Mouse (Mus musculus) stomach, embryonic 14.5 days (tissue): ENCODE data around the gene Prrt1. TPM values are rescaled to one million over a fixed set of nuclear protein-coding genes. Genes with fewer than 3 reads are reported as not detected.

Experiments
- ATAC-seq: fragments of 200-750 bp; cut with Nextera tagmentation; 2 replicates; pipeline ENCODE4 v1.8.0; 2017; ENCODE audit warnings: low read depth, moderate TSS enrichment; ENCODE audit not compliant: insufficient number of reproducible peaks, insufficient read depth, low FRiP score
- H3K27ac ChIP-seq: fragments of 300-500 bp; sonication (generic); 2 replicates; pipeline ENCODE4 v1.5.1; 2014; ENCODE audit warnings: mild to moderate bottlenecking, low read length, moderate library complexity, mixed read lengths
- H3K27me3 ChIP-seq: fragments of 300-500 bp; sonication (generic); 2 replicates; pipeline ENCODE4 v1.6.1; 2014; ENCODE audit warnings: low read length, control low read depth, mixed read lengths; ENCODE audit not compliant: control insufficient read depth, insufficient read depth
- H3K36me3 ChIP-seq: fragments of 300-500 bp; sonication (generic); 2 replicates; pipeline ENCODE4 v1.6.1; 2014; ENCODE audit warnings: mild to moderate bottlenecking, control low read depth, low read length, moderate library complexity, mixed read lengths; ENCODE audit not compliant: control insufficient read depth, insufficient read depth
- H3K4me1 ChIP-seq: fragments of 300-500 bp; sonication (generic); 2 replicates; pipeline ENCODE4 v1.6.1; 2014; ENCODE audit warnings: low read length, control low read depth, mixed read lengths; ENCODE audit not compliant: control insufficient read depth, insufficient read depth
- H3K4me2 ChIP-seq: fragments of 300-500 bp; sonication (generic); replicated peaks from 2 replicates; pipeline ENCODE4 v1.6.1; 2014; ENCODE audit warnings: low read depth, low read length, control low read depth
- H3K4me3 ChIP-seq: fragments of 300-500 bp; sonication (generic); 2 replicates; pipeline ENCODE4 v1.5.1; 2014; ENCODE audit warnings: low read depth, low read length, control low read depth
- H3K9ac ChIP-seq: fragments of 300-500 bp; sonication (generic); replicated peaks from 2 replicates; pipeline ENCODE4 v1.6.1; 2014; ENCODE audit warnings: low read depth, mild to moderate bottlenecking, control low read depth, low read length, moderate library complexity, mixed read lengths
- H3K9me3 ChIP-seq: fragments of 300-500 bp; sonication (generic); 2 replicates; pipeline ENCODE4 v1.6.1; 2016; ENCODE audit warnings: low read depth, low read length, control low read depth; ENCODE audit not compliant: control insufficient read depth
- WGBS: fragments of 180-500 bp; shearing (Covaris S2); extraction: QIAGEN DNeasy Blood & Tissue Kit; methylation state at CpG from one replicate; pipeline ENCODE4 v1.1.7; 2014; 5-methylcytosine and 5-hydroxymethylcytosine counted together
- polyA plus RNA-seq: library from polyadenylated mRNA; unstranded; fragments of >200 nt; fragmentation: Nextera tagmentation; extraction: Ambion mirVana; gene quantifications from 2 replicates; pipeline ENCODE4 v1.2.1, GENCODE M21; 2014

Gene Prrt1
- polyA plus RNA-seq, 1 experiment from 2014 or later: 0.56 TPM

DNA sequence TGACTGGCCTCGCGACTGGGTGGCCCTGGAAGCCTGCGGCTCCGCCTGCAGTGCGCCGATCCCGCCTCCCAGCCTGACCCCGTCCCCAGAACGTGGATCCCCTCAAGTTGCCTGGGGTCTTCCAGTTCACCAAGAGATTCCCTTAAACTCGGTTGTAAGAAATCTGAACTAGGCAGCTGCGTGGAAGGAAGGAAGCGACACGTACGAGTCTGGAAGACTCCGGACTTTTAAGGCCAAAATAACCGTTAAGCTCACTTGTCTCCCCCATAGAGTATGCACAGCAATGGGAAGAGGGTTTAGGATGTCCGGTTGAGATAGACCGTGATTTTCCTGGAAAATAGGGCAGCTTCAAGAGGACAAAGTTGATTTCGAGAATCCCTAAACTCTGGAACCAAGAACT, 41.5 kb upstream of the Prrt1 start:
- Histone ChIP-seq H3K27me3 (no peaks in the 10 kb centered on the region), H3K36me3 (no peaks in the 10 kb centered on the region), H3K4me1 (peaks cover 39% of the 10 kb centered on the region), H3K4me3 (peak overlapping the region; percentile 71), H3K27ac (peak overlapping the region; percentile 96), H3K9ac (peak overlapping the region; percentile 79), H3K9me3 (no peaks in the 10 kb centered on the region), H3K4me2 (peak overlapping the region; percentile 94)
- ATAC-seq: no peak
- WGBS: 7% methylated on average over 19 of the region's 19 CpGs

DNA sequence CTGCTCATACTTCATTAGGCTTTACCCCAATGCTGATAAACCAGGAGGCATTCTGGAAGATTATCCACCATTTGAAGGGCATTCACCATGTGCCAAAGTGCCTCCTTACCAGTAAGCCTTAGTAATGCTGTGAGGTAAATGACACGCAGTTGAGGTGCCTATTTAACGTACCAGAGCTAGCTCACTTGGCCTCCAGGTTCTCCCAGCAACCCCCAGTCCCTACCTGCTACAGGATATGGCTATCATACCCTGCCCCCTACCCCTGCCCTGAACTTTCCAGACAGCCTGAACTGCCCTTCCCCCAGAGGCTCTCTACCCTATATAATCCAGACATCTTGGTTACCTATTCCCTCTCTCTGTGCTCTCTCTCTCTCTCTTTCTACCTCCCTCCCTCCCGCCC, 40.6 kb upstream of the Prrt1 start:
- H3K27me3 ChIP-seq: no peaks in the 10 kb centered on the region
- 59% methylated on average over 3 of the region's 3 CpGs for WGBS
- H3K36me3 ChIP-seq: no peaks in the 10 kb centered on the region
- H3K9ac ChIP-seq: no peak overlapping the region
- no peak overlapping the region for H3K4me3 ChIP-seq
- no peak for ATAC-seq
- H3K27ac ChIP-seq: no peak overlapping the region
- H3K9me3 ChIP-seq: no peaks in the 10 kb centered on the region
- peaks cover 41% of the 10 kb centered on the region for H3K4me1 ChIP-seq
- H3K4me2 ChIP-seq: no peak overlapping the region

- peak overlapping the region; percentile 88; the same call in 1 of the 2 replicates for H3K4me2 ChIP-seq
- no peak overlapping the region for H3K9ac ChIP-seq
- 48% methylated on average over 7 of the region's 7 CpGs for WGBS
- H3K9me3 ChIP-seq: no peaks in the 10 kb centered on the region
- H3K27me3 ChIP-seq: no peaks in the 10 kb centered on the region
- ATAC-seq: no peak
- H3K4me3 ChIP-seq: no peak overlapping the region
- H3K36me3 ChIP-seq: no peaks in the 10 kb centered on the region; the same call in 1 of the 2 replicates
- H3K27ac ChIP-seq: peak overlapping the region; percentile 69
- H3K4me1 ChIP-seq: peaks cover 45% of the 10 kb centered on the region
Measured at GRCm38 (mm10) chr17:34589206-34589605, 40.1 kb upstream of the Prrt1 start.

DNA sequence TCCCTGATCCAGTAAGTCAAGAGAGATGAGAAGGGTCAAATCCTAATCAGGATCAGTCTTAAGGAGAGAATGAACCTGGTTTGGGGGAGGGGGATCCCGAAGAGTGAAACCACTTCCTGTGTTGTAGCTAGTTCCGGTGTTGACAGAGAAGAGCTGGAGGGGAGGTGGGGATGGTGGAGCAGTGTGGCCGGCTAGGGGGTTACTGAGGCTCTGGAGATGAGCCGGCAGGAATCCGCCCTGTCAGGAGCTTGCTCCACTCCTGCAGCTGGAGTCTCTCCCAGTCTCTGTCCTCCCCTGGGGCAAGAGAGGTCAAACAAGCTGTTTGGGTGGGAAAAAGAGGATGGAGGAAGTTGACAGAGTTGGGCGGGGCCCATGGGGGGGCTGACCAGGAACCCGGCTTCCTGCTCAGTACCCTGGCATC, 39.6 kb upstream of the Prrt1 start, which contains the start of gene Gpsm3:
Gpsm3 (plus strand) TSS at position 126 of the 421 bp plus-strand sequence.
- Histone ChIP-seq H3K36me3 (peaks cover 3% of the 10 kb centered on the region), H3K4me2 (peak within 1 kb of the TSS; percentile 88), H3K4me1 (peaks cover 50% of the 10 kb centered on the region), H3K27ac (peak within 1 kb of the TSS; percentile 99), H3K4me3 (no peak within 1 kb of the TSS; the same call in 1 of the 2 replicates), H3K9me3 (no peaks in the 10 kb centered on the region), H3K27me3 (no peaks in the 10 kb centered on the region), H3K9ac (no peak within 1 kb of the TSS)
- WGBS: 12% methylated on average over 7 of the region's 7 CpGs
- ATAC-seq: no peak

GRCm38 (mm10) chr17:34590154-34590987, 39.0 kb upstream of the Prrt1 start:
- Histone ChIP-seq H3K9me3 (no peaks in the 10 kb centered on the region), H3K4me3 (no peak overlapping the region; the same call in 1 of the 2 replicates), H3K4me2 (peak overlapping the region; percentile 88), H3K36me3 (peaks cover 10% of the 10 kb centered on the region), H3K27ac (peak overlapping the region; percentile 99; the same call in 1 of the 2 replicates), H3K9ac (no peak overlapping the region), H3K4me1 (peaks cover 54% of the 10 kb centered on the region), H3K27me3 (no peaks in the 10 kb centered on the region)
- no peak for ATAC-seq
- 67% methylated on average over 15 of the region's 15 CpGs for WGBS

GRCm38 (mm10) chr17:34591029-34591993, 38.0 kb upstream of the Prrt1 start, which contains the start of gene Pbx2:
Pbx2 (plus strand) TSS chr17:34591266.
- peaks cover 50% of the 10 kb centered on the region for H3K4me1 ChIP-seq
- no peaks in the 10 kb centered on the region for H3K27me3 ChIP-seq
- 4% methylated on average over 21 of the region's 21 CpGs for WGBS
- peak within 1 kb of the TSS; percentile 88 for H3K4me2 ChIP-seq
- peak within 1 kb of the TSS; percentile 95 for H3K9ac ChIP-seq
- peaks cover 17% of the 10 kb centered on the region for H3K36me3 ChIP-seq
- H3K27ac ChIP-seq: peak within 1 kb of the TSS; percentile 99
- no peaks in the 10 kb centered on the region for H3K9me3 ChIP-seq
- ATAC-seq: no peak
- H3K4me3 ChIP-seq: peak within 1 kb of the TSS; percentile 87

DNA sequence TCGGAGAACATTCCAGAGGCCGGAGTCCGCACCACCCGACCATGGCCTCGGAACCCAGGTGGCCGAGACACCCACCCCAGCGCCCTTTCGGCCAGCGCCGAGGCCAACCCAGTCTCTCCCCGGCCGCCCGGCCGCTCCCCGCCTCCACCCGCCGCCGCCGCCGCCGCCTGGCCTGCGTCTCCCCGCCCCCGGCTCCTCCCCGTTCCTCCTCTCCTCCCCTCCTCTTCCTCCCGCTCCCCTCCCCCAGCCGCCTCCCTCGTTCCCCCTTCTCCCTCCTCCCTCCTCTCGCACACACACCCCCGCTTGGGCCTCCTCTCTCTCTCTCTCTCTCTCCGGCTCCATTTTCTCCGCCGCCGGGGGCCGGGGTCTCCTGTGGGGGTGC, 37.3 kb upstream of the Prrt1 start:
- under 1% methylated on average over 25 of the region's 35 CpGs for WGBS
- peak; percentile 34; the same call in 1 of the 2 replicates for ATAC-seq
- Histone ChIP-seq H3K27ac (peak overlapping the region; percentile 99), H3K9me3 (no peaks in the 10 kb centered on the region), H3K27me3 (no peaks in the 10 kb centered on the region), H3K4me1 (peaks cover 54% of the 10 kb centered on the region), H3K36me3 (peaks cover 17% of the 10 kb centered on the region), H3K4me2 (peak overlapping the region; percentile 88), H3K4me3 (peak overlapping the region; percentile 87), H3K9ac (peak overlapping the region; percentile 95)
